Mouse (Mus musculus) stomach, postnatal 0 days (tissue): ENCODE measurements around the gene Ip6k2.

Experiments used
- CTCF ChIP-seq: IDR thresholded peaks from 2 replicates; pipeline ENCODE4 v1.5.1; 2016; ENCODE audit warnings: antibody characterized with exemption, low read depth, mild to moderate bottlenecking, moderate library complexity
- EP300 ChIP-seq: optimal IDR thresholded peaks from 2 replicates; pipeline ENCODE3; 2016; ENCODE audit warnings: antibody characterized with exemption

GRCm38 (mm10) chr9:108824144-108824685 lies 40.6 kb downstream of the Ip6k2 start:
- TF ChIP-seq CTCF (no peak), EP300 (no peak)
